Mouse (Mus musculus) CH12.LX (cell line): ENCODE data around the gene Pus3.

Experiments used
- CHD1 ChIP-seq: IDR thresholded peaks from 2 replicates; pipeline ENCODE4 v1.6.1; 2012; ENCODE audit warnings: low read depth, low read length, improper control_type of control experiment, inconsistent platforms
- CHD2 ChIP-seq: IDR thresholded peaks from 2 replicates; pipeline ENCODE4 v1.6.1; 2011; ENCODE audit warnings: low read length, improper control_type of control experiment
- CTCF ChIP-seq, 2 experiments: IDR thresholded peaks in 1 of 2; conservative IDR thresholded peaks in 1 of 2; 2 replicates each; pipeline ENCODE4 v1.5.1; 2011 to 2012; ENCODE audit warnings: low read depth in 2 of 2, low read length in 2 of 2, improper control_type of control experiment in 1 of 2, inconsistent platforms in 1 of 2, mild to moderate bottlenecking in 1 of 2, moderate library complexity in 1 of 2
- EP300 ChIP-seq: IDR thresholded peaks from 2 replicates; pipeline ENCODE4 v1.6.1; 2011; ENCODE audit warnings: low read length, improper control_type of control experiment
- MEF2A ChIP-seq: IDR thresholded peaks from 2 replicates; pipeline ENCODE4 v1.6.1; 2014; ENCODE audit warnings: low read depth, mild to moderate bottlenecking, inconsistent platforms, low read length, improper control_type of control experiment, borderline replicate concordance
- POLR2A ChIP-seq: IDR thresholded peaks from 2 replicates; pipeline ENCODE4 v1.6.1; 2011; ENCODE audit warnings: low read depth, mild to moderate bottlenecking, improper control_type of control experiment, low read length
- POLR2AphosphoS2 ChIP-seq: IDR thresholded peaks from 2 replicates; pipeline ENCODE4 v1.6.1; 2011; ENCODE audit warnings: low read depth, low read length, improper control_type of control experiment
- RAD21 ChIP-seq: IDR thresholded peaks from 2 replicates; pipeline ENCODE4 v1.6.1; 2011; ENCODE audit warnings: low read depth, mild to moderate bottlenecking, low read length, improper control_type of control experiment, moderate library complexity
- USF1 ChIP-seq: IDR thresholded peaks from 2 replicates; pipeline ENCODE4 v1.6.1; 2014; ENCODE audit warnings: low read depth, mild to moderate bottlenecking, inconsistent platforms, low read length, improper control_type of control experiment
- USF2 ChIP-seq: conservative IDR thresholded peaks from 2 replicates; pipeline ENCODE4 v1.6.1; 2011; ENCODE audit warnings: low read depth, low read length, improper control_type of control experiment
- ZC3H11A ChIP-seq: IDR thresholded peaks from 2 replicates; pipeline ENCODE4 v1.6.1; 2012; ENCODE audit warnings: low read depth, mild to moderate bottlenecking, inconsistent platforms, low read length, improper control_type of control experiment

- TF ChIP-seq RAD21: no peak
- no peak for TF ChIP-seq POLR2A
- no peak for TF ChIP-seq USF1
- no peak for TF ChIP-seq CTCF (conservative IDR thresholded peaks at IDR 0.05 in 1 of 2, IDR thresholded peaks at IDR 0.05 in 1 of 2; ENCODE audit: low read depth in 2 of 2, low read length in 2 of 2)
- no peak for TF ChIP-seq CHD2
- no peak for TF ChIP-seq EP300
- TF ChIP-seq MEF2A: no peak
- TF ChIP-seq ZC3H11A: no peak
- TF ChIP-seq USF2: no peak
- no peak for TF ChIP-seq CHD1
- no peak for TF ChIP-seq POLR2AphosphoS2
Measured at GRCm38 (mm10) chr9:35548455-35548854, 9.9 kb upstream of the Pus3 start.
